Mouse (Mus musculus): ENCODE measurements at regions not wholly inside any gene's neighbourhood (a gene's known extent, or its start where the extent isn't known, plus 50 kb on each side); places are given as distances from the start of the nearest gene placed in this dataset.

GRCm38 (mm10) chr7:83031101-83031500 is 164.0 kb downstream of the Mex3b start:
- no peak for DNase-seq (ENCODE audit: low spot score)

GRCm38 (mm10) chr7:83032025-83032424 is 164.9 kb downstream of the Mex3b start:
- DNase-seq (ENCODE audit: low spot score): no peak

GRCm38 (mm10) chr7:83032924-83033323 is 165.8 kb downstream of the Mex3b start:
- no peak for DNase-seq (ENCODE audit: low spot score)

- no peak for DNase-seq (ENCODE audit: low spot score)
Measured at GRCm38 (mm10) chr7:83035190-83035589, 168.1 kb downstream of the Mex3b start.

GRCm38 (mm10) chr7:83036397-83036796 is 169.3 kb downstream of the Mex3b start:
- no peak for DNase-seq (ENCODE audit: low spot score)

DNA sequence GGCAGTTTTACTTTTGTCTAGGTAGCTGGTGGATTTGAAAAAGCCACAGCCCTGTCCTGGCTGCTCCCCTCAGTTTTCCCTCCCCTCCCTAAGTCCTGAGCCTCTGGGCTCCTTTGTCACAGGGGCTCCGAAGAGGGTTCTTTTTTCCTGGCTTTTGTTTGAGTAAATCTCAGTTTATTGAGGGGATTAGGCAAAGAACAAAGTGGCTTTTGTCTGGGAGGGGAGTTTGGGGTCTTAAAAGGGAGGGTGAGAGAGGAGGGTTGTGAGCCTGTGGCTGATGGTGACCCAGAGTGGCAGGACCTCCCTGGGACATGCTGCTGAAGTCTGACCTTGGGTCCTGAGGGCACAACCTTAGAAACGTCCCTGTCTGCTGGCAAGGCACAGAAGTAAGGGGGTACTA is 170.0 kb downstream of the Mex3b start:
- DNase-seq (ENCODE audit: low spot score): no peak

DNA sequence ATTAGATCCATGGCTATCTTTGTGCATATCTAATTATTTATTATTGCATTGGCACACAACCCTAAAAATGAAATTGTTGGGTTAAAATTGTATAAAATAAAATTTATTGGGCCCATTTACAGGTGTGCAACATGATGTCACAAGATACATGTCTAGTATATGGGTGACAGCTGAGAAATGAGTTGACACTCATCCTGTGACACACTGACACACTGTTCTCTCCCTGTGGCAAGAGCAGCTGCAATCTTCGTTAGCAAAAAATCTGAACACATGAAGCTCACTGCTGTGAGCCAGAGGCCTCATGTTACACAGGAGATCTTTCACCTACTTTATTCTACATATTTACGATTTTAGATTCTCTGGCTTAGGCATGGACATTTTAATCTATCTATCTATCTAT is 170.6 kb downstream of the Mex3b start:
- DNase-seq (ENCODE audit: low spot score): no peak

DNA sequence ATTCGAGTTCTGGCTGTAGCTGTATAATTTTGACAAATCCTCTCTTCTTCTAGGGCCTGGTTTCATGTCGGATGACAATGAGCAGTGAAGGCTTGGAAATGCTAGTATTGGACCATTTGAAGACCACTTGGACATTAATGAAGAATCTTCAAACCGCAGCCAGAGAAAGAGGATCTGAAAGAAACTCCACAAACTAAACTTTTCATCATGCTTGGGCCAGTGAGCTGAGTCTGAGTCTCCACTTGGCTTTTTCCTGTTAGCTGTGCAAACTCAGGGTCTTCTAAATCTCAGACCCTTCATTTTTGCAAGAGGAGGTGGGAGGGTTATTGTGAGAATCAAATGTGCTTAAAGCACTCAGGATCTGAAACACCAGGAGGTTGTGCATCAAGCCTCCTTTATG is 176.6 kb downstream of the Mex3b start:
- DNase-seq (ENCODE audit: low spot score): no peak

GRCm38 (mm10) chr7:83045266-83045665 is 178.1 kb downstream of the Mex3b start:
- DNase-seq (ENCODE audit: low spot score): no peak

GRCm38 (mm10) chr7:83050011-83050410 is 182.9 kb downstream of the Mex3b start:
- DNase-seq (ENCODE audit: low spot score): no peak

- DNase-seq (ENCODE audit: low spot score): no peak
Measured at GRCm38 (mm10) chr7:83050833-83051497, 183.8 kb downstream of the Mex3b start.

GRCm38 (mm10) chr7:83056101-83056935 is 189.2 kb downstream of the Mex3b start:
- no peak for DNase-seq (ENCODE audit: low spot score)

- no peak for DNase-seq (ENCODE audit: low spot score)
Measured at GRCm38 (mm10) chr7:83060318-83060717, 193.2 kb downstream of the Mex3b start.

DNA sequence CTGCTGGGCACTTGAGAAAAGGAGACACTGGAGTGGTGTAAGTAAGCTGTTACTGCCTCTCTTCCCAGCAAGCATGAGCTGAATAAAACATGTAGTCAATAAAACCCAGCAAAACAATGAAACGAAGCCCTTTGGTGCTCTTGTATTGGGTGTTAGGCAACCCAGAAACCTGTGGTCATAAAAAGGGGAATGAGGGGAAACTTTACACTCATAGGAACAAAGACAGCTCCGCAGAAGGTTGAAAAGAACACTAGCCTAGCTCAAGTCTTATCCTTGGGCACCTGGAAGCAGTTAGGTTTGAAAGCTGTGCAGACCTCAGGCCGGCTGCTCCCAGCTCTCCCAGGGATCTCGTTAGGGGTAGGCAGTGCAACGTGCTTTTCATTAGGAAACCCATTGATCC is 193.6 kb downstream of the Mex3b start:
- no peak for DNase-seq (ENCODE audit: low spot score)

DNA sequence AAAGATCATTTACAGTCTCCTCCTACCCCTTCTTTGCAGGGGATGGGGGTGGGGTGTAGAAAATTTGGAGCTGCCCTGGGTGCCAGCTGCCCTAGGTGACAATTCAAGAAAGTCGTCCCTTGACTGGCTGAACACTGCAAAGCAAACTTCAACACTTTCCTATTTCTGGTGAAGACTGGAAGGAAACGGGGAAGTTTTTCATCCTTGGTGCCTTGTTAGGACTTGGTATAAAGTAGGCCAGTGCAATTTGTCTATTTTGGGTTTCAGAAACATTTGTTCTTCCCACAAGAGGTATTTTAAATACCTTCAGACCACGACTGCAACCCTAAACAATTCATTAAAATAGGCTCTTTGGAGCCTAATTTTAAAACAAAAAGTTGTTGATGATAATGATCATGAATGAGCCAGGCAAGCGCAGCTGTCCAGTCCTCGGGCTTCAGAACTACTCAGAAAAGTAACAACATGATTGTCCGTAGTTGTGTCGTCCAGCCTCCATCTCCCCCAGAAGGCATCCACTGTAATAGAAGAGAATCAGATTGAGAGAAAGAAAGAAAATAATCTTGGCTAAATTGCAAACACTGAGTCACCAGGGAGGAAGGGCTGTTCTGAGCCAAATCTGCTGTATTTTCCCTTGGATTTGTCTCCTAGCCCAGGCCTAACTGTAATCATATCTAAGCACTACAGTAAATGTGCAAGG is 194.2 kb downstream of the Mex3b start:
- no peak for DNase-seq (ENCODE audit: low spot score)

DNA sequence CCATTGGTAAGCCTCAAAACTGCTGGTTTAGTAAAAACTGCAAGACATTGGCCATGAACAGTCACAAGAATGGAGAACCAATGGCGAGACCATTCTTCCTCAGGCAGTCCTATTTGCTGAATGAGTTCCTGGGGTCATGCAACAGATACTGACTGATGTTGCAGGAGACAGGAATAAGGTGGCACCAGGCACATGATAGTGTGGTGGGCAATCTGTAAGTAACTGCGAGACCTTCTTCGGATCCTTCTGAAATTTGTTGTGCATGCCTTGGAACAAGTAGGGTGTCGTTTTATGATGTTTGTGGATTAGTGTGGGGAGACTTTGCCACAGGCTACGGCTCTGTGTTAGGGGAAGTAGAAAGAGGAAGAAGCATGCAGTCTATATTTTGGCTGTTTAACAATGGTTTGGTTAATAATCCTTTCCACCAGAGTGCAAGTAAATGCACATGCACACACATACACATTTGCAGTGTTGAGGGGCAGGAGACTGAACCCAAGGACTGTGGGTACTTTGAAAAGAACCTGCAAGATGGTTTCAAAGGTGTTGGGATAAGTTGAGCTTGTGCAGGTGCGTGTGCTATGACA is 194.9 kb downstream of the Mex3b start:
- DNase-seq (ENCODE audit: low spot score): no peak

DNA sequence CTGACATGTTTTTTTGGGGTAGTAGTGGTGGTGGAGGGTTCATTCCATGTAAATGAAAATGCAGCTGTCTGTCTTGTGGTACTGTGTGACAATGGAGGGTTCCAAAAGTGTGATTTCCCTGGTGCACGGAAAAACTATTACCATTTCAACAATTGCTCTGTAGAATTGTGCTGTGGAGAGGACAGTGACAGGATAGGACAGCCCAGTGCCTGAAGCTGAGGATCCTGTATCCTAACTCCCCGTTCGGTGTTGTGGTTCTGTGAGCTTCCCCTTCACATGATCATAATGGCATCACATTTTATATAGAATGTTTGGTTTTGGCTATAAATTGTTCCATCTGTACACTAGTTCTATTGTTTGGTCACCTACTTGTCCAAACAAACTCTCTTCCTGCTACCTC is 196.4 kb downstream of the Mex3b start:
- DNase-seq (ENCODE audit: low spot score): no peak

DNA sequence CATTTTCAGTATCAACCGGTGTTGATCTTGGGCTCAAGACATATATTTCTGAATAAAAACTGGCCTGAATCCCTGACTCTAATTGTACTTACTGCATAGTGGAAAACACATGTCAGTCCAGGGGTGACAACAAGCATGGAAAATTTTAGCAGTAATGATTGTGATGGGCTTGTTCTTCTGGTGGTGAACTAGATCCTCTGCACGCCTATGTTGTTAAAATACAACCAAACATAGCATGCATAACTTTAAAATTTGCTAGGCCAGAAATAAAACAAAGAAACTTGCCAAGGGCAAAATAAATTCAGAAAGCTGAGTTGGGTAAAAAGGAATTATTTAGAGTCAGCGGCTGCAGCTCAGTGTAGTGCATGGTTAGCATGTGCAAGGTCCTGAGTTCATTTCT is 198.2 kb downstream of the Mex3b start:
- DNase-seq (ENCODE audit: low spot score): no peak

- no peak for DNase-seq (ENCODE audit: low spot score)
Measured at GRCm38 (mm10) chr7:83074399-83074970, 207.4 kb downstream of the Mex3b start.

GRCm38 (mm10) chr7:83075159-83075952 is 208.2 kb downstream of the Mex3b start:
- DNase-seq (ENCODE audit: low spot score): no peak
